Mouse (Mus musculus) kidney, adult 2 months (tissue): ENCODE measurements around the gene Rbak.

ENCODE experiments used
- CTCF ChIP-seq: fragments of 200-500 bp; conservative IDR thresholded peaks from 2 replicates; pipeline ENCODE4 v1.5.1; 2011; ENCODE audit warnings: low read depth, mild to moderate bottlenecking, control low read depth, low read length, moderate library complexity, mixed read lengths; ENCODE audit not compliant: insufficient read depth, insufficient read length
- POLR2A ChIP-seq: fragments of 200-500 bp; IDR thresholded peaks from one replicate; pipeline ENCODE4 v1.6.1; 2011; ENCODE audit warnings: low read depth, low read length, control low read depth

DNA sequence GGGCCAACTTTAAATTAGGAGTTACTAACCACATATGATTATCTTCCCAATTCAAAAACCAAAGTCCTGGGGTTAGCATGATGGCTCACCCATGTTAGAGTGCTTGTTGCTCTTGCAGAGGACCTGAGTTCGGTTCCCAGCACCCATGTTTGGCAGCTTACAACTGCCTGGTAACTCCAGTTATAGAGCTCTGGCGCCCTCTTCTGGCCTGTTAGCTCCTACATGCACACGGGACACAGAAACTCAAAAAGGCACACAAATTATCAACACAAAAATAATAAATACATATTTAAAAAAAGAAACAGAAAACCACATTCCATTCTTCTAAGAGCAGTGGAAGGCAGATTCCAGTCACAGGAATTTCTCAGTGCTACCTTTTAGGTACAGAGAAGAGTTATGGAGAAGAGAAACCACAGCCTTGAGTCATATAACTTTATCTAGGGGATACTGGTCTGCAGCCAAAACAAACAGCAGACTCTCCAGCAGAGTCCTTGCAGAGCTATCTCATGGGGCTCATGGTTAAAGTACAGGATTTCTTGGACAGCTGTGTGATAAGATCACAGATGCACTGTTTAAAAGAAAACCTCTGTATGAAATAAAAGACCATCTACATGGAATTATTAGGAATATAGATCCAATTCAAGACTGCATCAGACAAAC is 2.9 kb downstream of the Rbak start:
- TF ChIP-seq CTCF (no peak), POLR2A (no peak)
